Mouse (Mus musculus): ENCODE results near the gene Thap11. TPM values are rescaled to one million over a fixed set of nuclear protein-coding genes. Genes with fewer than 3 reads are reported as not detected.

Gene Thap11
- total RNA-seq, 4 experiments from 2014 or later = 26.4 to 30.7 (median 28.0) TPM

DNA sequence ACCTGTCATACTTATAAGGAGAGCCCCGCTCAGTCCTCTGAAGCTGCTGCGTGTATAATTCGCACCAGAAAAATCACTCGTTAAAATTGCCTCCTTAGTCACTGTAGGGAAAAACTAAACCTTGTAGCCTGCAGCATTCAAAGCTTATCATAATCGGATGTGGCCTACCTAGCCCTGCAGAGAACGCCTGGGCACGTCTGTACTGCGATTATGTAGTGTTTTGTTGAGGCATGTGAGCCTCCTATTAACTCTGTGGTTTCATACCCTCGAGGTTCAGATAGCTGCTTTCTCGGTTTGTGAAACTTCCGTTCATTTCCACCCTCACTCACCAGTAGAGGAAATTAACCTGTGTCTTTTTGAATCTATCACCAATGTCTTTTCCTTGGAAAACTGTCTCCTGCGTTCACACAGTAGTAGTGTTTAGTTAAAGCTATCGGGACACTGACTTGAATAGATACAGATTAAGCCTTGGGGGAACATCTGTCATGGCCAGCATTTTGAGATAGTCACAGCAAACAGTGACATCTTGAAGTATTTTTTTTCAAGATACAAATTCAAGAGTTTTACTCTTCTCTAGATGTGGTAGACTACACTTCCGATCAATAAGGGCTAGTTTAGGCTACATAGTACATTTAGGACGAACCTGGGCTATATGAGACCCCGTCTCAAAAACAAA, 46.1 kb downstream of the Thap11 start:
- DNase-seq (ENCODE audit: low spot score) = no peak

Other genes with a start within 250 kb of the Thap11 start
- gene Ripor1, start 249.9 kb upstream of the Thap11 start, total RNA-seq (2022) = 10 to 100 TPM; 45.5 to 50.0 (median 47.4) TPM
- gene Ctcf, start 218.6 kb upstream of the Thap11 start, total RNA-seq (2022) = 10 to 100 TPM; 37.4 to 46.3 (median 40.7) TPM
- gene Agrp, start 217.7 kb upstream of the Thap11 start, total RNA-seq (2022) = not detected
- gene Carmil2, start 168.9 kb upstream of the Thap11 start, total RNA-seq (2022) = under 1 TPM; 0.13 to 0.22 (median 0.14) TPM
- 10 to 100 TPM; 10.2 to 11.5 (median 10.5) TPM for gene Acd, start 154.0 kb upstream of the Thap11 start, total RNA-seq (2022)
- gene Pard6a, start 154.0 kb upstream of the Thap11 start, total RNA-seq (2022) = 1 to 10 TPM; 5.9 to 8.1 (median 7.0) TPM
- gene 4933405L10Rik, start 147.5 kb upstream of the Thap11 start, total RNA-seq (2022) = not detected
- gene Enkd1, start 146.9 kb upstream of the Thap11 start, total RNA-seq (2022) = 1 to 10 TPM; 1.2 to 2.7 (median 2.3) TPM
- 1 to 10 TPM; 2.8 to 3.9 (median 3.5) TPM for gene Gfod2, start 96.5 kb upstream of the Thap11 start, total RNA-seq (2022)
- 10 to 100 TPM; 17.4 to 20.0 (median 18.7) TPM for gene Ranbp10, start 27.8 kb upstream of the Thap11 start, total RNA-seq (2022)
- gene Tsnaxip1, start 27.4 kb upstream of the Thap11 start, total RNA-seq (2022) = not detected
- gene Cenpt, start 1.9 kb upstream of the Thap11 start, total RNA-seq (2022) = 1 to 10 TPM; 2.0 to 2.6 (median 2.5) TPM
- gene Nutf2, start 5.4 kb downstream of the Thap11 start, total RNA-seq (2022) = 10 to 100 TPM; 16.4 to 44.3 (median 30.6) TPM
- 10 to 100 TPM; 23.6 to 25.6 (median 24.2) TPM for gene Edc4, start 25.7 kb downstream of the Thap11 start, total RNA-seq (2022)
- 1 to 10 TPM in 1 of 4 experiments, under 1 TPM in 3; 0.49 to 1.1 (median 0.85) TPM for gene Nrn1l, start 38.4 kb downstream of the Thap11 start, total RNA-seq (2022)
- 10 to 100 TPM; 15.6 to 19.2 (median 18.1) TPM for gene Pskh1, start 45.3 kb downstream of the Thap11 start, total RNA-seq (2022)
- gene Ctrl, start 78.7 kb downstream of the Thap11 start, total RNA-seq (2022) = under 1 TPM in 1 of 4 experiments, not detected in 3; 0.44 TPM
- gene Psmb10, start 83.3 kb downstream of the Thap11 start, total RNA-seq (2022) = 10 to 100 TPM; 54.6 to 72.9 (median 62.2) TPM
- gene Lcat, start 88.2 kb downstream of the Thap11 start, total RNA-seq (2022) = 1 to 10 TPM in 1 of 4 experiments, under 1 TPM in 3; 0.34 to 1.7 (median 0.57) TPM
- gene Slc12a4, start 111.0 kb downstream of the Thap11 start, total RNA-seq (2022) = 10 to 100 TPM; 39.9 to 50.4 (median 43.5) TPM
- gene Dpep3, start 124.3 kb downstream of the Thap11 start, total RNA-seq (2022) = not detected
- gene Dus2, start 136.2 kb downstream of the Thap11 start, total RNA-seq (2022) = 10 to 100 TPM in 1 of 4 experiments, 1 to 10 TPM in 3; 8.5 to 10.9 (median 8.7) TPM
- gene Dpep2nb, start 150.8 kb downstream of the Thap11 start, total RNA-seq (2022) = not detected
- 10 to 100 TPM; 11.0 to 12.4 (median 11.2) TPM for gene Ddx28, start 156.8 kb downstream of the Thap11 start, total RNA-seq (2022)
- 10 to 100 TPM; 14.1 to 19.5 (median 18.0) TPM for gene Nfatc3, start 203.7 kb downstream of the Thap11 start, total RNA-seq (2022)

Data from heart, adult 8-10 months (tissue).